Comparison of ENCODE assay signal across 9 mouse cellular contexts in genomic region chr10:60081905-60082304, GRCm38 (mm10). TPM values are rescaled to one million over a fixed set of nuclear protein-coding genes. Genes with fewer than 3 reads are reported as not detected.
DNase-seq lines count a peak whose midpoint lies in the region; ATAC-seq and TF ChIP-seq lines count a peak whose summit lies in the region.
"Had no signal": no experiment of that assay in that cellular context is flagged by ENCODE, and none has a peak within 500 bp of the region (broad histone marks: within the 10 kb centered on the region; RNA-seq: fewer than 3 reads in every experiment).

No protein-coding gene starts in this region.

- H3K9ac ChIP-seq in hindbrain, embryonic 14.5 days: no peak overlapping the region
- H3K9ac ChIP-seq in limb, embryonic 15.5 days: no peak overlapping the region
- H3K9ac ChIP-seq in stomach, postnatal 0 days (ENCODE audit: low read length): no peak overlapping the region
- H3K9ac ChIP-seq: neural tube, embryonic 12.5 days had no signal

- no peaks in the 10 kb centered on the region for H3K9me3 ChIP-seq in hindbrain, embryonic 14.5 days (ENCODE audit: control insufficient read depth, low read length)
- H3K9me3 ChIP-seq in limb, embryonic 15.5 days: no peaks in the 10 kb centered on the region
- no peaks in the 10 kb centered on the region for H3K9me3 ChIP-seq in stomach, postnatal 0 days (ENCODE audit: control insufficient read depth, low read length)
- H3K9me3 ChIP-seq: neural tube, embryonic 12.5 days had no signal

- no peak for TF ChIP-seq CTCF in stomach, postnatal 0 days (IDR thresholded peaks at IDR 0.05; ENCODE audit: low read depth)

- peaks cover 19% of the 10 kb centered on the region for H3K4me1 ChIP-seq in hindbrain, embryonic 14.5 days (replicated peaks; ENCODE audit: control insufficient read depth, insufficient read depth, low read length)
- peaks cover 39% of the 10 kb centered on the region for H3K4me1 ChIP-seq in limb, embryonic 15.5 days
- H3K4me1 ChIP-seq in stomach, postnatal 0 days (replicated peaks; ENCODE audit: control insufficient read depth, insufficient read depth): 0 out of 2 replicates have a peak, but pooled peaks cover 5% of the 10 kb centered on the region

- no peak overlapping the region for H3K4me3 ChIP-seq in hindbrain, embryonic 14.5 days (replicated peaks; ENCODE audit: low read length)
- no peak overlapping the region for H3K4me3 ChIP-seq in limb, embryonic 15.5 days
- no peak overlapping the region for H3K4me3 ChIP-seq in stomach, postnatal 0 days (ENCODE audit: low read depth, low read length)
- H3K4me3 ChIP-seq: neural tube, embryonic 12.5 days had no signal

- H3K36me3 ChIP-seq in hindbrain, embryonic 14.5 days (replicated peaks; ENCODE audit: control insufficient read depth, insufficient read depth): no peaks in the 10 kb centered on the region
- no peaks in the 10 kb centered on the region for H3K36me3 ChIP-seq in limb, embryonic 15.5 days
- no peaks in the 10 kb centered on the region for H3K36me3 ChIP-seq in stomach, postnatal 0 days (ENCODE audit: control insufficient read depth, insufficient read depth, low read length)
- H3K36me3 ChIP-seq: neural tube, embryonic 12.5 days had no signal

- WGBS in hindbrain, embryonic 14.5 days: 42% methylated on average over 5 of the region's 5 CpGs
- 45% methylated on average over 5 of the region's 5 CpGs for WGBS in limb, embryonic 15.5 days
- 42% methylated on average over 5 of the region's 5 CpGs for WGBS in stomach, postnatal 0 days

- TF ChIP-seq EP300 in stomach, postnatal 0 days (optimal IDR thresholded peaks at IDR 0.05): no peak

- no peaks in the 10 kb centered on the region for H3K27me3 ChIP-seq in hindbrain, embryonic 14.5 days (ENCODE audit: control insufficient read depth, insufficient read depth, low read length)
- H3K27me3 ChIP-seq in limb, embryonic 15.5 days: no peaks in the 10 kb centered on the region
- no peaks in the 10 kb centered on the region for H3K27me3 ChIP-seq in stomach, postnatal 0 days (ENCODE audit: control insufficient read depth, insufficient read depth, low read length)
- H3K27me3 ChIP-seq: neural tube, embryonic 12.5 days had no signal

- peak; percentile 84 to 89 for DNase-seq in adrenal gland, adult (ENCODE audit: inconsistent age in 2 of 2, low spot score in 1 of 2)
- DNase-seq in adrenal gland, postnatal 4 days (ENCODE audit: low spot score in 2 of 2): no peak
- DNase-seq in urinary bladder, postnatal 14 days (ENCODE audit: low spot score): peak; percentile 79
- no peak for DNase-seq in urinary bladder, adult 2 months (ENCODE audit: low spot score)
- no peak for DNase-seq in hindbrain, embryonic 14.5 days (ENCODE audit: low spot score)
- peak; percentile 35 for DNase-seq in stomach, postnatal 0 days (ENCODE audit: low spot score)
- no peak for DNase-seq in layer of hippocampus, postnatal 36 days

- H3K4me2 ChIP-seq in hindbrain, embryonic 14.5 days (replicated peaks): no peak overlapping the region
- H3K4me2 ChIP-seq in limb, embryonic 15.5 days: no peak overlapping the region
- no peak overlapping the region for H3K4me2 ChIP-seq in stomach, postnatal 0 days (replicated peaks; ENCODE audit: low read depth)
- H3K4me2 ChIP-seq: neural tube, embryonic 12.5 days had no signal

- no peak for ATAC-seq in hindbrain, embryonic 14.5 days (ENCODE audit: low FRiP score)
- ATAC-seq in limb, embryonic 15.5 days (ENCODE audit: insufficient number of reproducible peaks, low FRiP score, low TSS enrichment, low read depth): peak; percentile 78
- ATAC-seq in stomach, postnatal 0 days (ENCODE audit: low FRiP score, low TSS enrichment): peak; percentile 79

- H3K27ac ChIP-seq in hindbrain, embryonic 14.5 days: peak overlapping the region; percentile 58; the same call in 1 of the 2 replicates
- H3K27ac ChIP-seq in limb, embryonic 15.5 days: peak overlapping the region; percentile 52
- peak overlapping the region; percentile 25; the same call in 1 of the 2 replicates for H3K27ac ChIP-seq in stomach, postnatal 0 days (replicated peaks)
- H3K27ac ChIP-seq: neural tube, embryonic 12.5 days had no signal

RNA-seq across cellular contexts. Expression of gene Spock2, which starts 24.1 kb away (rescaled TPM):
- total RNA-seq in adrenal gland, postnatal 4 days (2021): 10 to 100 TPM; 43.4 to 47.2 TPM
- 14.4 and 20.9 TPM in 2 replicates for polyA plus RNA-seq in urinary bladder, adult 2 months (2012; rRNA removed)
- 85.3 and 88.8 TPM in 2 replicates for polyA plus RNA-seq in hindbrain, embryonic 14.5 days (2014; fragmentation: Nextera tagmentation; extraction: Ambion mirVana)
- 11.0 and 11.6 TPM in 2 replicates for polyA plus RNA-seq in limb, embryonic 15.5 days (2015; fragmentation: Nextera tagmentation; extraction: Ambion mirVana)
- polyA plus RNA-seq in stomach, postnatal 0 days (2015; fragmentation: Nextera tagmentation; extraction: Ambion mirVana): 3.6 and 4.1 TPM in 2 replicates
- 100 to 1,000 TPM; 493 to 502 TPM for total RNA-seq in layer of hippocampus, postnatal 36 days (2021)

Comparison
In these comparisons a context has a peak if more than half of its experiments do, and no peak if none do; other contexts are left out.
1. DNase-seq: peak in adrenal gland, adult (2 of 2), urinary bladder, postnatal 14 days (single experiment) and stomach, postnatal 0 days (single experiment); none in adrenal gland, postnatal 4 days (0 of 2), urinary bladder, adult 2 months (single experiment), hindbrain, embryonic 14.5 days (single experiment) and layer of hippocampus, postnatal 36 days (0 of 2).
2. Peak in every context shown above with its lines, with median percentiles within 50 percentile points of each other: H3K27ac ChIP-seq.